Mouse (Mus musculus) stomach, embryonic 16.5 days (tissue): Measurements from ENCODE around the gene Dnajc28. TPM values are rescaled to one million over a fixed set of nuclear protein-coding genes. Genes with fewer than 3 reads are reported as not detected.

Experiments
- ATAC-seq: fragments of 200-750 bp; cut with Nextera tagmentation; 2 replicates; pipeline ENCODE4 v1.8.0; 2017; ENCODE audit warnings: moderate number of reproducible peaks, moderate TSS enrichment; ENCODE audit not compliant: insufficient read depth, low FRiP score
- H3K27ac ChIP-seq: fragments of 300-500 bp; sonication (generic); 2 replicates; pipeline ENCODE4 v1.5.1; 2014; ENCODE audit warnings: low read length
- H3K27me3 ChIP-seq: fragments of 300-500 bp; sonication (generic); 2 replicates; pipeline ENCODE4 v1.6.1; 2014; ENCODE audit warnings: low read length, control low read depth, mixed read lengths; ENCODE audit not compliant: control insufficient read depth, insufficient read depth
- H3K36me3 ChIP-seq: fragments of 300-500 bp; sonication (generic); 2 replicates; pipeline ENCODE4 v1.6.1; 2014; ENCODE audit warnings: low read length; ENCODE audit not compliant: control insufficient read depth, insufficient read depth
- H3K4me1 ChIP-seq: fragments of 300-500 bp; sonication (generic); 2 replicates; pipeline ENCODE4 v1.6.1; 2014; ENCODE audit warnings: low read length, control low read depth, mixed read lengths; ENCODE audit not compliant: control insufficient read depth, insufficient read depth
- H3K4me2 ChIP-seq: fragments of 300-500 bp; sonication (generic); 2 replicates; pipeline ENCODE4 v1.6.1; 2014; ENCODE audit warnings: low read depth, low read length, mixed read lengths
- H3K4me3 ChIP-seq: fragments of 300-500 bp; sonication (generic); replicated peaks from 2 replicates; pipeline ENCODE4 v1.5.1; 2014; ENCODE audit warnings: mild to moderate bottlenecking, low read length
- H3K9ac ChIP-seq: fragments of 300-500 bp; sonication (generic); 2 replicates; pipeline ENCODE4 v1.6.1; 2014; ENCODE audit warnings: low read length
- H3K9me3 ChIP-seq: fragments of 300-500 bp; sonication (generic); replicated peaks from 2 replicates; pipeline ENCODE4 v1.6.1; 2016; ENCODE audit warnings: low read length, control low read depth; ENCODE audit not compliant: control insufficient read depth
- WGBS: fragments of 180-500 bp; shearing (Covaris S2); extraction: QIAGEN DNeasy Blood & Tissue Kit; methylation state at CpG from one replicate; pipeline ENCODE4 v1.1.7; 2014; 5-methylcytosine and 5-hydroxymethylcytosine counted together
- polyA plus RNA-seq: library from polyadenylated mRNA; unstranded; fragments of >200 nt; fragmentation: Nextera tagmentation; extraction: Ambion mirVana; gene quantifications from 2 replicates; pipeline ENCODE4 v1.2.1, GENCODE M21; 2015

The Dnajc28 gene
- polyA plus RNA-seq, 1 experiment from 2014 or later = 2.7 TPM

GRCm38 (mm10) chr16:91601081-91601480, 17.7 kb downstream of the Dnajc28 start:
- H3K4me2 ChIP-seq = no peak overlapping the region
- 42% methylated on average over 4 of the region's 4 CpGs for WGBS
- no peaks in the 10 kb centered on the region; the same call in 1 of the 2 replicates for H3K27me3 ChIP-seq
- peaks cover 15% of the 10 kb centered on the region for H3K4me1 ChIP-seq
- H3K27ac ChIP-seq = no peak overlapping the region
- no peaks in the 10 kb centered on the region for H3K36me3 ChIP-seq
- ATAC-seq = no peak
- H3K4me3 ChIP-seq = no peak overlapping the region
- no peak overlapping the region for H3K9ac ChIP-seq
- no peaks in the 10 kb centered on the region for H3K9me3 ChIP-seq

DNA sequence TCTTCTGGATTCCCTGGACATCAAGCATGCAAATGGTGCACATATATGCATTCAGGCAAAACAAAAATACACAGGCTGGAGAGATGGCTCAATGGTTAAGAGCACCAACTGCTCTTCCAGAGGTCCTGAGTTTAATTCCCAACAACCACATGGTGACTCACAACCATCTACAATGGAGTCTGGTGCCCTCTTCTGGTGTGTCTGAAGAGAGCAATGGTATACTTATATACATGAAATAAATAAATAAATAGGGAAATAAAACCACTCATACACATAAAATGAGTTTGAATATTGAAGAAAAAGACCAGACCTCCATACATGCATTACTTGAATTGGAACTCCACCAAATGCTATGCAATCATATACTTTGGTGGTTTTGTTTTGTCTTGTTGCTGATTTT, 19.6 kb downstream of the Dnajc28 start:
- ATAC-seq = no peak
- Histone ChIP-seq H3K4me2 (no peak overlapping the region), H3K27ac (no peak overlapping the region), H3K4me3 (no peak overlapping the region), H3K9me3 (no peaks in the 10 kb centered on the region), H3K27me3 (no peaks in the 10 kb centered on the region; the same call in 1 of the 2 replicates), H3K9ac (no peak overlapping the region), H3K4me1 (peaks cover 15% of the 10 kb centered on the region), H3K36me3 (no peaks in the 10 kb centered on the region)

DNA sequence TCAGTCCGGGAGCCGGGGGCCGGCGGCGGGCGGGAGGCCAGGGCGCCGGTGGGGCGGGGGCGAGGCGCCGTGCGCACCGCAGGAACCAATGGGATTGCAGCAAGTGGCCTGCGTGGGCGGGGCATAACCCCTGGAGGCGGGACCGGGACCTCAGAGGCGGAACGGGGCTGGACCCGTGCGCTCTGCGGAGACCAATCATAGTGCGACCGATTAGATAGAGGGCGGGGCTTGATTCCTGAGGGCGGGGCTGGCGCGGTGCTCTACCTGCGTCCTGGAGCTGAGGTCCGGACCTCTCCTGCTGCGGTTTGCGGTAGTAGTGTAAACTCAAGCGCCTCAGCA, 21.2 kb downstream of the Dnajc28 start, which contains the start of gene Tmem50b:
TSS of gene Tmem50b (minus strand) at position 129 of the 339 bp plus-strand sequence.
- WGBS = under 1% methylated on average over 33 of the region's 34 CpGs
- peak; percentile 100 for ATAC-seq
- H3K4me3 ChIP-seq = peak within 1 kb of the TSS; percentile 70
- no peaks in the 10 kb centered on the region for H3K9me3 ChIP-seq
- H3K36me3 ChIP-seq = no peaks in the 10 kb centered on the region
- peak within 1 kb of the TSS; percentile 80 for H3K4me2 ChIP-seq
- H3K27ac ChIP-seq = peak within 1 kb of the TSS; percentile 53
- peak within 1 kb of the TSS; percentile 76 for H3K9ac ChIP-seq
- peaks cover 15% of the 10 kb centered on the region for H3K4me1 ChIP-seq
- no peaks in the 10 kb centered on the region; the same call in 1 of the 2 replicates for H3K27me3 ChIP-seq

DNA sequence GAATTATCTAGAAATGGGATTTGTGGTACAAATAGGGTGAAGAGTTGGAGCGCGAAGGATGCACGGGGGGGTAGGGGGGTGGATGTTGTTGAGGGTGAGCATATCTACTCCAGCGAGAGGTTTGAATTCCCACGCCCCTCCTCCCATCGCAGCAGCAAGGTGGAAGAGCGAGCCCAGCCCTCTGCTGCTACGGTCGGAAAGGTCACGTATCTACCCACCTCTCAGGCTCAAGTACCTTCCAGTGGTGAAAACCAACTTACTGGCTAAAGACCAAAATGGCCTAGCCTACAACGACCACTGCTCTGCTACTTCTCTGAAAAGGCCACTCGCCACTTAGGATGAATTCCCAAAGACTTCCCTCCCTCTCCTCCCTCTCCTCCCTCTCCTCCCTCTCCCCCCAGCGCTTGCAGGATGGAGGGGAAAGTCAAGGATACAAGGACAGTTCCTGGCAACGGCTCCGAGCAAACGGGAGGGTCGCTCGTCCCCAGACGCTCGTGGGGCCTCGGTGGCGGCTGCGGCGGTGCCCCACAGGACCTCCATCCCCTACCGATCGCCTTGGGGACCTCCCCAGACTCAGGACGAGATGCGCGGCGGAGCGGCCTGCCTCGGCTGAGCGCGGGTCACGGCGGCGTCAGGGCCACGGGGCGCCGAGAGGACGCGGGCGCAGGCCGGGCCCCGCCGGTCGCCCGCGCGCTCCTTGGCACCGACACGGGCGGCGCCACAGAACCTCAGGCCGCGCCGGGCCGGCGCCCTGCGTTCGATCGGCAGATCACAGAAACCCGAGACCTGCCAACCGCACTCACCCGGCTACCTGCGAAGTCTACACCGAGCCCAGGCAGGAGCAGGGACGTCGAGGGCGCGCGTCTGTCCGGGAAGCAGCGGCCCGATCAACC, 21.8 kb downstream of the Dnajc28 start:
- H3K4me2 ChIP-seq = peak overlapping the region; percentile 80
- no peaks in the 10 kb centered on the region; the same call in 1 of the 2 replicates for H3K27me3 ChIP-seq
- no peaks in the 10 kb centered on the region for H3K36me3 ChIP-seq
- H3K9ac ChIP-seq = peak overlapping the region; percentile 76
- peaks cover 15% of the 10 kb centered on the region for H3K4me1 ChIP-seq
- H3K27ac ChIP-seq = peak overlapping the region; percentile 53
- no peaks in the 10 kb centered on the region for H3K9me3 ChIP-seq
- WGBS = under 1% methylated on average over 75 of the region's 75 CpGs
- no peak; the same call in 1 of the 2 replicates for ATAC-seq
- peak overlapping the region; percentile 70 for H3K4me3 ChIP-seq

- no peaks in the 10 kb centered on the region; the same call in 1 of the 2 replicates for H3K27me3 ChIP-seq
- WGBS = 19% methylated on average over 9 of the region's 9 CpGs
- peaks cover 13% of the 10 kb centered on the region for H3K4me1 ChIP-seq
- peak overlapping the region; percentile 70 for H3K4me3 ChIP-seq
- peak overlapping the region; percentile 53 for H3K27ac ChIP-seq
- no peaks in the 10 kb centered on the region for H3K9me3 ChIP-seq
- H3K4me2 ChIP-seq = peak overlapping the region; percentile 80
- H3K36me3 ChIP-seq = no peaks in the 10 kb centered on the region
- H3K9ac ChIP-seq = peak overlapping the region; percentile 76
- ATAC-seq = no peak
Measured at GRCm38 (mm10) chr16:91596397-91596778, 22.4 kb downstream of the Dnajc28 start.

GRCm38 (mm10) chr16:91595076-91595475, 23.8 kb downstream of the Dnajc28 start:
- H3K4me1 ChIP-seq = peaks cover 9% of the 10 kb centered on the region
- H3K4me3 ChIP-seq = no peak overlapping the region
- no peaks in the 10 kb centered on the region for H3K36me3 ChIP-seq
- no peak overlapping the region for H3K9ac ChIP-seq
- H3K27ac ChIP-seq = no peak overlapping the region
- WGBS = 87% methylated on average over 6 of the region's 6 CpGs
- no peaks in the 10 kb centered on the region for H3K9me3 ChIP-seq
- ATAC-seq = no peak
- H3K4me2 ChIP-seq = no peak overlapping the region
- no peaks in the 10 kb centered on the region; the same call in 1 of the 2 replicates for H3K27me3 ChIP-seq

- no peaks in the 10 kb centered on the region for H3K9me3 ChIP-seq
- peaks cover 9% of the 10 kb centered on the region for H3K4me1 ChIP-seq
- H3K27ac ChIP-seq = no peak overlapping the region
- no peaks in the 10 kb centered on the region for H3K36me3 ChIP-seq
- ATAC-seq = no peak
- H3K4me2 ChIP-seq = no peak overlapping the region
- WGBS = 47% methylated on average over 3 of the region's 3 CpGs
- no peaks in the 10 kb centered on the region for H3K27me3 ChIP-seq
- H3K4me3 ChIP-seq = no peak overlapping the region
- no peak overlapping the region for H3K9ac ChIP-seq
Measured at GRCm38 (mm10) chr16:91593262-91593661, 25.6 kb downstream of the Dnajc28 start.

DNA sequence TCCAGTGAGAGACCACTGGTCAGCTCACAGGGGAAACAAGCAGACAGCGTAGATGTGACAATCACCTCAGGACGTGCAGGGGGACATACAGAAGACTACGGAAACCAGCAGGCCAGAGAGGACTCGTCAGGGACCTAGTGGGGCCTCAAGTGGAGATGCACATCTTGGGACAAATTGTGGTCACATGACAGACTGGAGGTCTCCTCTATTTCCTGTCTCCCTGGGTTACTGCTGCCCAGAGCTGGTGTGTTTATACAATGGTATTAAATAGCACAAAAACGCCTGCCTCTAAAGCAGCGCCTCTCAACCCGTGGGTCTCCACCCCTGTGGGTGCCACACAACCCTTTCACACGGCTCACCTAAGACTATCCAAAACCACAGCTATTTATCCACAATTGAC, 26.7 kb downstream of the Dnajc28 start:
- H3K9me3 ChIP-seq = no peaks in the 10 kb centered on the region
- H3K36me3 ChIP-seq = no peaks in the 10 kb centered on the region
- H3K4me3 ChIP-seq = no peak overlapping the region
- H3K4me2 ChIP-seq = no peak overlapping the region
- H3K27me3 ChIP-seq = no peaks in the 10 kb centered on the region
- 41% methylated on average over 8 of the region's 8 CpGs for WGBS
- H3K27ac ChIP-seq = no peak overlapping the region
- H3K4me1 ChIP-seq = peaks cover 6% of the 10 kb centered on the region; the same call in 1 of the 2 replicates
- no peak for ATAC-seq
- no peak overlapping the region for H3K9ac ChIP-seq

GRCm38 (mm10) chr16:91588703-91589102, 30.1 kb downstream of the Dnajc28 start:
- H3K27me3 ChIP-seq = no peaks in the 10 kb centered on the region
- H3K4me3 ChIP-seq = no peak overlapping the region
- no peak overlapping the region for H3K4me2 ChIP-seq
- H3K36me3 ChIP-seq = no peaks in the 10 kb centered on the region
- no peak overlapping the region for H3K9ac ChIP-seq
- no peaks in the 10 kb centered on the region for H3K4me1 ChIP-seq
- H3K9me3 ChIP-seq = no peaks in the 10 kb centered on the region
- no peak overlapping the region for H3K27ac ChIP-seq
- ATAC-seq = no peak
- 93% methylated on average over 3 of the region's 3 CpGs for WGBS
